Mouse (Mus musculus): ENCODE results near the gene Fyb. TPM values are rescaled to one million over a fixed set of nuclear protein-coding genes. Genes with fewer than 3 reads are reported as not detected.

The Fyb gene
- polyA plus RNA-seq, 1 experiment from 2014 or later = 6.9 TPM

DNA sequence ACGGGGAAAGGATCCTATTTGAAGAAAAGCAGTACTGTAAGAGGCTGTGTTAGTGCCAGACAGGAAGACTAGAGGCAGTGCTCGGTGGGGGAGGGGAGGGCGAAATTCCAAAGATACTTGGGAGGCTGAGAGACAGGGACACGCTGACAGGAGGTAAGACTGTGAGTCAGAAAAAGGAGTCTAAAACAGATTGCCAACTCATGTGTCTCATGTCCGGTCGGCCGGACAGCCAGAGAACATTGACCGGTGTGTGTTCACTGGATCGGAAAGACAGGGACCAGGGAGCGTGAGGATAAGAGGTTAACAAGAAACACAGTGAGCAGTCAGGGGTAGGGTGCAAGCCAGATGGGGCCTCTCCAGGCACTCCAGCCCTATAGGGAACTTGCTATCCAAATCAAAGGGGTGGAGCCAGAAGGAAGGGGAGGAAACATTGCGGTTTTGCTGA is 42.3 kb downstream of the Fyb start:
- Histone ChIP-seq H3K9me3 (no peaks in the 10 kb centered on the region), H3K9ac (no peak overlapping the region; the same call in 1 of the 2 replicates), H3K27ac (peak overlapping the region; percentile 41; the same call in 1 of the 2 replicates), H3K27me3 (no peaks in the 10 kb centered on the region), H3K4me3 (peak overlapping the region; percentile 30), H3K4me2 (peak overlapping the region; percentile 50), H3K4me1 (peaks cover 10% of the 10 kb centered on the region; the same call in 1 of the 2 replicates), H3K36me3 (no peaks in the 10 kb centered on the region)
- 4% methylated on average over 11 of the region's 11 CpGs for WGBS
- ATAC-seq (ENCODE audit: borderline replicate concordance, extremely low read depth, low FRiP score, low TSS enrichment) = peak; percentile 89

DNA sequence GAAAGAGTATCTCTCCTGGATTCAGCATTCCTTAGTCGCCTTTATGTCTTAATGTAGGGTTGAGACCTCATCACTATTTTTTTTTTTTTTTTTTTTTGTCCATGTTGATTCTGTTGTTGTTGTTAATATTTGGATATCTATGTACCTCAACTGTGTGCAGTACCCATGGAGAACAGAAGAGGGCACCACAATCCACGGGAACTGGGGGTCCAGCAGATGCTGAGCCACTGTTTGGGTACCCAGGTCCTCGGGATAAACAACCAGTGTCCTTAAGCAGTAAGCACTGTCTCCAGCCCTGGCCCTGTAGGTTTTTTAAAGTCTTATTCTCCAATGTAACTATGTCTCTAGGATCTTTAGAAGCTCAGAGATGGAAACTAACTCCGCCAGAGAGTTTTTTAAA is 43.2 kb downstream of the Fyb start:
- Histone ChIP-seq H3K27me3 (no peaks in the 10 kb centered on the region), H3K4me3 (no peak overlapping the region), H3K36me3 (no peaks in the 10 kb centered on the region), H3K4me1 (peaks cover 6% of the 10 kb centered on the region; the same call in 1 of the 2 replicates), H3K4me2 (no peak overlapping the region), H3K27ac (no peak overlapping the region), H3K9ac (no peak overlapping the region), H3K9me3 (no peaks in the 10 kb centered on the region)
- WGBS = 93% methylated on average over 4 of the region's 4 CpGs
- no peak for ATAC-seq (ENCODE audit: borderline replicate concordance, extremely low read depth, low FRiP score, low TSS enrichment)

DNA sequence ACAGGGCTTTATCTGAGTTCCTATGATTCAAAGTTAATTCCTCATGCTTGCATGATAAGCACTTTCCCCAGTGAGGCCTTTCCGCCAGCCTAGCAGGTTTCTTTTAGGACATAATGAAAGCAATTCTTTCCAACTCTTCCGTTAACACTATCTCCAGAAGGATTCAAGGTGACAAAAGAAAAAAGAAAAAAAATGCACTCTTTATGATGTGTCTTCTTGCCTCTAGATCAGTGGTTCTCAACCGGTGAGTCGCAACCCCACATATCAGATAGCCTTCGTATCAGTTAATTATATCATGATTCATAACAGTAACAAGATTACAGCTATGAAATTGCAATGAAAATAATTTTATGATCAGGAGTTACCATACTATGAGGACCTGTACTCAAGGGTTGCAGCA is 45.3 kb downstream of the Fyb start:
- WGBS = 86% methylated on average over 5 of the region's 5 CpGs
- ATAC-seq (ENCODE audit: borderline replicate concordance, extremely low read depth, low FRiP score, low TSS enrichment) = no peak
- Histone ChIP-seq H3K4me1 (peaks cover 6% of the 10 kb centered on the region; the same call in 1 of the 2 replicates), H3K36me3 (no peaks in the 10 kb centered on the region), H3K27me3 (no peaks in the 10 kb centered on the region), H3K4me3 (no peak overlapping the region), H3K4me2 (no peak overlapping the region), H3K9ac (no peak overlapping the region), H3K9me3 (no peaks in the 10 kb centered on the region), H3K27ac (no peak overlapping the region)

DNA sequence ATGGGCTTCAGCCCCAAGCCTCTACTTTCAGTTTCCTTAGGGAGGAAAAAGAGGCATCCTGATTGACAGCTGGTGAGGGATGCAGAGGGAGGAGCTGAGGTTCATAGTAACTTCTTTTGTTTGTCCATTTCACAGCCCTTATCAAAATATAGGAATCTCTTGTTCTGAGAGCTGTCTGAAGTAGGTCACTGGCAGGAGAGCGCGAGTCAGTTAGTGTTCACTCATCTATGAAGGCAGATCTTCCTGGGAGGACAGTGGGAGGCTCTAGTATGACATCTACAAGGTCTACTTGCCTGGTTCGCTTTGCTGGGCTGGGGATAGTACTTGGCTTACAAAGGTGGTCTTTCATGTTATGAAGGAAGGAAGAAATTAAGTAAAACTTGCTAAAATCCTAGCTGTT is 46.0 kb downstream of the Fyb start:
- H3K4me1 ChIP-seq = peaks cover 6% of the 10 kb centered on the region; the same call in 1 of the 2 replicates
- H3K9ac ChIP-seq = no peak overlapping the region
- no peaks in the 10 kb centered on the region for H3K27me3 ChIP-seq
- WGBS = 74% methylated on average over 3 of the region's 3 CpGs
- H3K4me2 ChIP-seq = no peak overlapping the region
- H3K27ac ChIP-seq = no peak overlapping the region
- H3K36me3 ChIP-seq = no peaks in the 10 kb centered on the region
- H3K4me3 ChIP-seq = no peak overlapping the region
- no peak for ATAC-seq (ENCODE audit: borderline replicate concordance, extremely low read depth, low FRiP score, low TSS enrichment)
- H3K9me3 ChIP-seq = no peaks in the 10 kb centered on the region

DNA sequence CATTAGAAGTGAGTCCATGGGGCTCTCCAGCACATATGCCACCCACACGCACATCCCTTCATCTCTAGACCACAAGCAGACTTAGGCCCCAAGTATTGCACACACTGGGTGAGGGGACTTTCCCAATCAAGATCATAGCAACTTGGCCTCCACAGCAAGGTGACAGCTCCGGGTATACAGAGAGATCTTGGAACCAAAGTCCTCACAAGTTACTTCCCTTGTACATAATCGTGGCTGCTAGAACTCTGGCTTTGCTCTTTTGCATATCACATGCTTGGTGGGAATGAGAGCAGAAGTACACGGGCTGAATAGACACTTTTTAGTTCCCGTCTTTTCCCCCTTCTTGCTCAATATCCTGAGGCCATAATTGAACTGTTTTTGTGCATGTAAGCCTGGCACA is 46.4 kb downstream of the Fyb start:
- Histone ChIP-seq H3K4me1 (peaks cover 6% of the 10 kb centered on the region; the same call in 1 of the 2 replicates), H3K9ac (no peak overlapping the region), H3K27me3 (no peaks in the 10 kb centered on the region), H3K36me3 (no peaks in the 10 kb centered on the region), H3K4me3 (no peak overlapping the region), H3K27ac (no peak overlapping the region), H3K4me2 (no peak overlapping the region), H3K9me3 (no peaks in the 10 kb centered on the region)
- WGBS = 64% methylated on average over 5 of the region's 5 CpGs
- no peak for ATAC-seq (ENCODE audit: borderline replicate concordance, extremely low read depth, low FRiP score, low TSS enrichment)

DNA sequence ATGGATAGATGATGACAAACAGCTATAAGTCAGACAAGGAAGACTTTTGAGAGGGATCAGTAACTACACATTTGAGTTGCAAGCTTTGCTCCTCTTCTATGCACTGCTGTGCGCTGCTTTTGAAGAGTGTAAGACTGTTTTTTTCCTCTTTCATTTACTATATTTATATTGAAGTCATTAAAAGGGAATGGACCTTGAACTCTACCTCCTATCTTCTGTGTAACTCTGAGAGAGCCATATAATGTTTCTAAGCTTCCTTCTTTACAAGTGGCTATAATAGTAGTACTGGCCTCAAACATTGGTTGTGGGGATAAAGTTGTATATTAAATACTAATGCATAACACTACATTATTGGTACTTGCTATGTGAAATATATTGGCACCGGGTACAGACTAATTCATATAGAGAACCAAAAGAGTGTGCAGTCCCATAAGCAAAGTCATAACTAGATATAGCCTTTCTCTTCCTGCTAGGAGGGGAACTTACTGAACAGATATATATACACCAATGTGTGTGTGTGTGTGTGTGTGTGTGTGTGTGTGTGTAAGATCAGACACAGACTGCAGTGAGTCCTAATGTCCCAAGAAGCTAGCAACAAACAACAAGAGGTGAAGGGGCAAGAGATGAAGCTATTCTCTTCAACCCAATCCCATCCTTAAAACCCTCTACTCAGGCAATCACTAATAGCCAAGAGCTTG is 47.7 kb downstream of the Fyb start:
- no peak overlapping the region for H3K9ac ChIP-seq
- H3K27ac ChIP-seq = no peak overlapping the region
- H3K27me3 ChIP-seq = no peaks in the 10 kb centered on the region
- no peak overlapping the region for H3K4me3 ChIP-seq
- no peaks in the 10 kb centered on the region for H3K4me1 ChIP-seq
- no peak for ATAC-seq (ENCODE audit: borderline replicate concordance, extremely low read depth, low FRiP score, low TSS enrichment)
- H3K4me2 ChIP-seq = no peak overlapping the region
- 89% methylated on average over 2 of the region's 2 CpGs for WGBS
- no peaks in the 10 kb centered on the region for H3K36me3 ChIP-seq
- H3K9me3 ChIP-seq = no peaks in the 10 kb centered on the region

DNA sequence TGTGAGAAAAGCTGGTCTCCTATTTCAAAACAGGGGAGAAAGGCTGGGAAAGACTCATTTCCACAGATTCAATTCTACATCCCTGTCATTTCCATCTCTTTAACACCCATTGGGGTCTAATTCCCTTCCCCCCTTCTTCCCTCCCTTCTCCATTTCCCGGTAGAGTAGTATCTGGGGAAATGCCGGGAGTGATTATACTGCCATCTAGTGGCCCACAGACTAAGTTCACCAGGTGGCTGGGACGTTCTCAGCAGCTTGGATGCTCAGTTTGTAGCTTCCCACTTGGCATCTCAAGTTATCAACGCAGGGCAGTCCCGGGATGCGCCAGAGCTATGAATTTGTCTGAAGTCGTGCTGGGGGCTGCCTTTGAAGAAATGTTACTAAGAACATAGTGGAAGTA is 48.2 kb downstream of the Fyb start:
- Histone ChIP-seq H3K4me3 (no peak overlapping the region), H3K4me1 (no peaks in the 10 kb centered on the region), H3K36me3 (no peaks in the 10 kb centered on the region), H3K27me3 (no peaks in the 10 kb centered on the region), H3K27ac (no peak overlapping the region), H3K9ac (no peak overlapping the region), H3K4me2 (no peak overlapping the region), H3K9me3 (no peaks in the 10 kb centered on the region)
- ATAC-seq (ENCODE audit: borderline replicate concordance, extremely low read depth, low FRiP score, low TSS enrichment) = peak; percentile 74
- WGBS = 3% methylated on average over 7 of the region's 7 CpGs

DNA sequence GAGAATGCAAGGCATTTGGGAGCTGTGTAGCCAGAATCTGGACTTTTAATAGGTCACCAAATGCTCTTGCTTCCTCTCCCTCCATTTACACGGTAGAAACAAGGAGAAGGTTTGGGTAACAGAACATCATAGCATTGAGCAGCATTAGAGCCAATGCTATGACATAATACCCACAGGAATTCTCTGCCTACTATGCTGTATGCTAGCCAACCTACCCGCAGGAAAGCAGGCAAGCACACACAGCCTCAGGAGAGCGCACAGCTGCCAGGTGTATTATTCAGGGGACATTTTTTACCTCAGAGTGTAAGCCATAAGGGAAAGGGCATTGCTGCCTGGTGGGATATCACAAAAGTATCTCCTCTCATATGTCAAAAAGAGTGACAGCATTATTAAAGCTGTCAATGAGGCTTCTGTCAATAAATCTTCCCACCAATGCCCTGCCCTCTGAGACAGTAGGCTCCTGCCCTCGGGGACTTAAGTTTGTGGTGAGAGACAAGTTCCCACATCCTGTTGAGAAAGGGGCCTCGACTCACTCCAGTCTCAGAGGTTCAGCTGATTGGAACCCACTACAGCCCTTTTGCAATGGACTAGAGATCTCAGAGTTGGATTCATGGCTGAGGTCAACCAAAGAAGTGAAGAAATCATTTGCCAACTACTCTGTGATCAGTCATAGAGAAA is 51.8 kb downstream of the Fyb start:
- ATAC-seq (ENCODE audit: borderline replicate concordance, extremely low read depth, low FRiP score, low TSS enrichment) = no peak
- H3K4me3 ChIP-seq = no peak overlapping the region
- no peak overlapping the region for H3K27ac ChIP-seq
- no peaks in the 10 kb centered on the region for H3K27me3 ChIP-seq
- 39% methylated on average over 5 of the region's 5 CpGs for WGBS
- no peaks in the 10 kb centered on the region for H3K36me3 ChIP-seq
- no peak overlapping the region for H3K9ac ChIP-seq
- no peak overlapping the region for H3K4me2 ChIP-seq
- peaks cover 5% of the 10 kb centered on the region; the same call in 1 of the 2 replicates for H3K4me1 ChIP-seq
- H3K9me3 ChIP-seq = no peaks in the 10 kb centered on the region

DNA sequence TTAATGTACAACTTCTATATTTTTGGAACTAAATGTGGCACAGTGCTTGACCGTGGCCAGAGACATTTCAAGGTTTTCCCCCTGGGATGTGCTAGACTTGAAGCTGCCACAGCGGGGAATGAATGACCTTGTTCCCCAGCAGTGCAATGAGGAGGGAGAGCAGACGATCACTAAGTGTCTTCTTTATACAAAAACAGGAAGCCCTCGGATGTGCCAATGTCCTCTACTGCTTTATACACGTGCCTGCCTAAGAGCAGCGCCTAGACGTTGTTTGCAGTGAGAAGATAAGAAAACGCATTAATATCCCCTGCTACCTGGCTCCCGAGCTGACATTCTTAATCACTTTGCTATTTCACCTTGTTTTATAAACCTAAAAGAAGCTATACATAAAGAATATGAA is 55.3 kb downstream of the Fyb start:
- no peak overlapping the region for H3K27ac ChIP-seq
- no peak overlapping the region for H3K4me2 ChIP-seq
- no peaks in the 10 kb centered on the region for H3K36me3 ChIP-seq
- WGBS = 22% methylated on average over 9 of the region's 9 CpGs
- no peak for ATAC-seq (ENCODE audit: borderline replicate concordance, extremely low read depth, low FRiP score, low TSS enrichment)
- H3K27me3 ChIP-seq = no peaks in the 10 kb centered on the region
- H3K9ac ChIP-seq = no peak overlapping the region
- H3K4me3 ChIP-seq = no peak overlapping the region
- no peaks in the 10 kb centered on the region for H3K9me3 ChIP-seq
- peaks cover 10% of the 10 kb centered on the region; the same call in 1 of the 2 replicates for H3K4me1 ChIP-seq

DNA sequence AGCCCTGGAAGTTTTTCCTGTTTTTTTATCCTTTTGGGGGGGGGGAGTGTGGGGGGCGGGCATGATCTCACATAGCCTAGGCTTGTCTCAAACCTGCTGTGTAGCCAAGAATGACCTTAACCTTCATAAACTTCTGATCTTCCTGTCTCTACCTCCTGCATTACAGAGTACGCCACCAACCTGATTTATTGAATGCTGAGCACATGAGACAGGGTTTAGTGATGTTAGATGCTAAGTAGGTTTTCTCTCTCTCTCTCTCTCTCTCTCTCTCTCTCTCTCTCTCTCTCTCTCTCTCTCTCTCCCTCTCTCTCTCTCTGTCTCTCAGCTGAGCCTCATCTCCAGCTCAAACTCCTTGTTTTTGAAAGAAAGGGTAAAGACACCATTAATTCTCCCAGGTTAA is 56.0 kb downstream of the Fyb start:
- no peak overlapping the region for H3K27ac ChIP-seq
- H3K4me2 ChIP-seq = no peak overlapping the region; the same call in 1 of the 2 replicates

DNA sequence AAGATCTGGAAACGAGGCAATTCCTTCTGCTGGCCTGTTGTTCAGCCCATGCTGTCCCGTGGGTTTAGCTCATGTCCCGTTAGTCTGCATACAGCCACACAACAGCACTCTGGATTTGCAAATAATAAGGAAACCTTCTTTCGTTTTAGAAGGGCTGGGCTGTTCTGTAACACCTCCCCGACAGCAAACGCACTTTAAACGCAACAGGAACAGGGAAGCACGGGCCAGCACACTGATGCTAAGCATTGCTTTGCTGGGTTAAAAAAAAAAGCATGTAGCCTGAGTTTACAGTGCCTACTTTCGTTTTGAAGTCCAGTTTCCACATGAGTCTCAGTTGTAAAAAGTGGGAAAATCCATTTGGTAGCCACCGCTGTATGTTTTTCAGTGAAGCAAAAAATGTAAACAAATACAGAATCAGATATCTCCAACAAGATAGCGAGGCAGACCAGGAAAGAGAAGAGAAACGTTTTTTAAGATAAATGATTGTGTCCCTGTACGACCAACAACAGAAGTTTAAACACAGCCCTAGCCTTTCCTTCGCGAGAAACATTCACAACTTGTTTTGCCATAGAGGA is 56.6 kb downstream of the Fyb start:
- Histone ChIP-seq H3K4me3 (peak overlapping the region; percentile 24; the same call in 1 of the 2 replicates), H3K4me2 (peak overlapping the region; percentile 51), H3K9me3 (no peaks in the 10 kb centered on the region), H3K4me1 (peaks cover 10% of the 10 kb centered on the region; the same call in 1 of the 2 replicates), H3K36me3 (no peaks in the 10 kb centered on the region), H3K27ac (no peak overlapping the region), H3K9ac (no peak overlapping the region), H3K27me3 (no peaks in the 10 kb centered on the region)
- ATAC-seq (ENCODE audit: borderline replicate concordance, extremely low read depth, low FRiP score, low TSS enrichment) = no peak
- 27% methylated on average over 15 of the region's 15 CpGs for WGBS

More for the DNA sequence above, 56.0 kb downstream of the Fyb start:
- WGBS = 82% methylated on average over 2 of the region's 2 CpGs
- H3K36me3 ChIP-seq = no peaks in the 10 kb centered on the region
- ATAC-seq (ENCODE audit: borderline replicate concordance, extremely low read depth, low FRiP score, low TSS enrichment) = no peak
- no peak overlapping the region for H3K4me3 ChIP-seq
- H3K27me3 ChIP-seq = no peaks in the 10 kb centered on the region
- no peaks in the 10 kb centered on the region for H3K9me3 ChIP-seq
- no peak overlapping the region for H3K9ac ChIP-seq
- peaks cover 10% of the 10 kb centered on the region; the same call in 1 of the 2 replicates for H3K4me1 ChIP-seq

DNA sequence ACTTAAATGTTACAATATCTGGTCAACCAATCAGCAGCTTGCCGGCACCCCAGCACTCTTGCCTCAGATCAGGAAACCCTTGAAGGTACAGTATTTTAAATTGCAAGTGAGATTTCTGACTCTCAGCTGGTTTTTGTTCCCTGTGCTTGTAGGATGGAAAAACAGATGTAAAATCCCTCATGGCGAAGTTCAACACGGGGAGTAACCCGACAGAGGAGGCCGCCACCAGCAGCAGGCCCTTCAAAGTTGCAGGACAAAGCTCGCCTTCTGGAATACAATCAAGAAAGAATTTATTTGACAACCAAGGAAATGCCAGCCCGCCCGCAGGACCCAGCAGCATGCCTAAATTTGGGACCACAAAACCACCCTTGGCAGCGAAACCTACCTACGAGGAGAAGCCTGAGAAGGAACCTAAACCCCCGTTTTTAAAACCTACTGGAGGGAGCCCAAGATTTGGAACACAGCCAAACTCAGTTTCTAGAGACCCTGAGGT is 57.2 kb downstream of the Fyb start:
- no peak overlapping the region for H3K9ac ChIP-seq
- ATAC-seq (ENCODE audit: borderline replicate concordance, extremely low read depth, low FRiP score, low TSS enrichment) = no peak
- no peaks in the 10 kb centered on the region for H3K36me3 ChIP-seq
- peak overlapping the region; percentile 51 for H3K4me2 ChIP-seq
- H3K27ac ChIP-seq = no peak overlapping the region
- no peaks in the 10 kb centered on the region for H3K27me3 ChIP-seq
- H3K4me1 ChIP-seq = peaks cover 10% of the 10 kb centered on the region; the same call in 1 of the 2 replicates
- peak overlapping the region; percentile 24; the same call in 1 of the 2 replicates for H3K4me3 ChIP-seq
- 74% methylated on average over 11 of the region's 11 CpGs for WGBS
- no peaks in the 10 kb centered on the region for H3K9me3 ChIP-seq
